Mouse (Mus musculus) cerebral cortex, adult 2 months (tissue): Measurements from ENCODE around the gene Galnt2.

Experiments
- WGBS: fragments of 180-500 bp; shearing (Covaris S2); methylation state at CpG from one replicate; pipeline ENCODE4 v1.1.7; 2018; 5-methylcytosine and 5-hydroxymethylcytosine counted together

The Galnt2 gene

GRCm38 (mm10) chr8:124290911-124291691 lies 59.9 kb downstream of the Galnt2 start:
- 70% methylated on average over 9 of the region's 9 CpGs for WGBS

DNA sequence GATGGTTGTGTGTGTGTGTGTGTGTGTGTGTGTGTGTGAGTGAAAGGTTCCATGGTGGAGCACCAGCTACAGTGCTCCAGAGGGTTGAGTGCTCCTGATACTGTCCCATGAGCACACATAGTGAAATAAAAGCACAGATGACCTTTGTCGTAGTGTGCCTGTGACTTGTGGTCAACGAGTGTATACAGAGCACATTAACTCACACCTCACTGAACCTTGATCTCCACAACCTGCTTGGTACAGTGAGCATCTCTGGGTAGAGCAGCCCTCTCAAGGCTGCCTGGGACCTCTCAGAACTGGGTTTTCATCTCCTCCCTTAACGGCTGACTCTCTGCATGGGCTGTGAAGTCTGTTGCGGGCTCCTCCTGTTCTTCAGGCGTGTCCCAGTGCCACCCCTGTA lies 60.5 kb downstream of the Galnt2 start:
- 87% methylated on average over 5 of the region's 5 CpGs for WGBS

GRCm38 (mm10) chr8:124292965-124293364 lies 61.8 kb downstream of the Galnt2 start:
- WGBS: 46% methylated on average over 9 of the region's 9 CpGs

- WGBS: 53% methylated on average over 6 of the region's 6 CpGs
Measured at GRCm38 (mm10) chr8:124294425-124294824, 63.2 kb downstream of the Galnt2 start.

DNA sequence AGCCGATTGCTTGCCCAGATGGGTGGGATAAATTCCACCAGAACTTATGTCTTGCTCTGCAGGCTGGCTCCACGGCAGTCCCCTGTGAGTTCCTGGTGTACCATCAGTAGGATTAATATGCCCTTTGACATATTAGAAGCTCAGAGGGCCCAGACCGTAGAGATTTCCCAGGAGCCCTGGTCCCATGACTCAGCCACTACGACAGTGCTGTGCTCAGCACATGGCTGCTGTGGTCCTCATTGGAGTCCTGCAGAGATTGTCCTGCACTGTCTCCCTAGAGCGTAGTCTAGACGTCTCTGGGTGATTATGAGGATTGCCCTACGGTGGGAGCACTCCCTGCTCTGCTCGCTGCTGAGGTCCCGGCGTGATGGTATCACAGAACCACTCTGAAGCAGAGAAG lies 63.7 kb downstream of the Galnt2 start:
- 80% methylated on average over 10 of the region's 10 CpGs for WGBS

DNA sequence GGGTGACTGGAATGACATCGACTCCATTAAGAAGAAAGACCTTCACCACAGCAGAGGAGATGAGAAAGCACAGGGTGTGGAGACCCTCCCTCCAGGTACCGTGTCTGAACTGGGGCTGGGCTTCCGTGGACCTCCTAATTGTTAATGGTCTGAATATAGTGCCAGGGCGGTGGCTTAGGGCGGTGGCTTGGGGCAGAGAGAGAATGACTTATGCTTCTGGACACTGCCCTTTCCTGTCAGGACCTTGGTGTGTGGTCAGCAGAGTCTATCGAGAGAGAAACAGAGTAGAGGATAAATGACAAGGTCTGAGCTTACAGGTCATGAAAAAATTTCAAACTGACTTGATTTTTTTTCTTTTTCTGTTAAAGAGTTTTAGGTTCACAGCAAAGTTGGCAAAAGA lies 64.2 kb downstream of the Galnt2 start:
- WGBS: 93% methylated on average over 6 of the region's 6 CpGs

- 84% methylated on average over 4 of the region's 4 CpGs for WGBS
Measured at GRCm38 (mm10) chr8:124301512-124301911, 70.3 kb downstream of the Galnt2 start.

GRCm38 (mm10) chr8:124301935-124302555 lies 70.9 kb downstream of the Galnt2 start:
- WGBS: 47% methylated on average over 7 of the region's 7 CpGs

GRCm38 (mm10) chr8:124303211-124303902 lies 72.2 kb downstream of the Galnt2 start:
- WGBS: 89% methylated on average over 15 of the region's 15 CpGs

- 76% methylated on average over 4 of the region's 4 CpGs for WGBS
Measured at GRCm38 (mm10) chr8:124304141-124304540, 73.0 kb downstream of the Galnt2 start.

DNA sequence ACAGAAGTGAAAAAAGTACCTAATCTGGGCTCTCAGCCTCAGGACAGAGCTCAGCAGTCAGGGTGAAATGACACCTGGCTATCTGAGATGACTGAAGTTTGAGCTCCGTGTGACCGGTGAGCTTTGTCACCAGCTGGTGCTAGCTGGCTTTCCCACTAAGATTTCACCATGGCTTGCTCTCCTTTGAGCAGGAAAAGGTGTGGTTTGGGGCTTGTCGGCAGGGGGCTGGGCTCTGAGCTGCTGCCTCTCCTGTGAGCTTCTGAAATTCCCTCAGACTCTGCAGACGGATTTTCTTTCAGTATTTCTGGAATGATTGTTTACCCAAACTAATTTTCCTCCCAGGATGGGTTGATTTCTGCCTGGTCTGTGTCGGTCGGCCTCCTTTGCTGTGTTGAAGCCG lies 75.4 kb downstream of the Galnt2 start:
- WGBS: 63% methylated on average over 7 of the region's 7 CpGs

GRCm38 (mm10) chr8:124307700-124308099 lies 76.5 kb downstream of the Galnt2 start:
- 88% methylated on average over 10 of the region's 10 CpGs for WGBS

DNA sequence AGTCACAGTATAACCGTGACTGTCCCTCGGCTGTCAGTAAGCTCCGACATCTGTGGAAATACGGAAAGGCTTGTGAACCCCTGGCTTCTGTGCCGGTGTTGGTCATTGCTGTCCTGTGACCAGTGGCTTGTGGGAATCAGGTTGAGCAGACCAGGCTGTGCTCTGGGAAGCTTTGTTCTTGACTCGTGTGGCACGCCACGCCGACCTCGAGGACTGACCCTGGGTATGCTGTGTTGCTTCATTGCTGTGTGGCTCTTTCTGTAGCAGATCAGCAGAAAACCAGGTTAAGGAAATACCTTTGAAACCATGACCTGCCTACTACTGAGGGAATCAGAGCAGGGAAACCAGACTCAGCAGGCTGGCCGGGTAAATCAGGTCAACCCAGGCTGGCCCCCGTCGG lies 79.3 kb downstream of the Galnt2 start:
- WGBS: 95% methylated on average over 13 of the region's 13 CpGs

DNA sequence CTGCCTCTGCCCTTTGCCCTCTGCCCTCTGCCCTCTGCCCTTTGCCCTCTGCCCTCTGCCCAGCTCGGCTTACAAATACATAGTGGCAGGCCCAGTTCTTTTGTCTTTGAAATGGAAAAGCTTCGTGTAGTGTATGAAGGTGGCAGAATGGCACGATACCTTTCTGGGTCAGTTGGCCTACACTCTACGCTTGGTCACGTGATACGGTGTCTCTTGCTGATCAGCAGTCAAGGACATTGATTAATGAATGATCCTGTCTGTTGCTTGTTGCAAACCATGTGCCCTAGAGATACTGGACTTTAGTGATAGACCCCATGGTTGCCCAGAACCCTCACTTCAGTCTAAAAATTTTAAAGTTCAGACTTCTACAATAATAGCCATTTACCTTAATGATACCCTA lies 79.9 kb downstream of the Galnt2 start:
- 90% methylated on average over 6 of the region's 6 CpGs for whole genome bisulfite sequencing

DNA sequence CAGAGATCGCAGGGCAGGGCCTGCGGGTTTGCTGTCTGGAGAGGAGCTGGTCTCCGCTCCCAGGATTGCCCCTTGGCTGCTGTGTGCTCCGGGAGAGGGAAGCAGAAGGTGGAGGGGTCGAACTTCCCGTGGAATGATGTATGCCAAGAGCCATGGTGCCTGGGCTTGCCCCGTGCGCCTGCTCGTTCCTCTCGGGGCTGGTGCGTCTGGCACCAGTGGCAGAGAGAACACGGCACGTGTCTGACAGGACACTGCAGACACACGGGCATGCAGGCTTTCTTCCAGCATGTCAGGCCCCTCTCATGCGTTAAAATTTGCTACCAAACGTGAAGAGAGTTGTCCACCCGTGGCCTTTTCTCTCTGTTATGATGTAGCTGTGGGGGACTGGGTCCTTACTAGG lies 80.5 kb downstream of the Galnt2 start:
- WGBS: 79% methylated on average over 17 of the region's 17 CpGs

GRCm38 (mm10) chr8:124312228-124312627 lies 81.0 kb downstream of the Galnt2 start:
- WGBS: 94% methylated on average over 10 of the region's 10 CpGs

- 46% methylated on average over 10 of the region's 10 CpGs for WGBS
Measured at GRCm38 (mm10) chr8:124314803-124315202, 83.6 kb downstream of the Galnt2 start.

- WGBS: 56% methylated on average over 12 of the region's 12 CpGs
Measured at GRCm38 (mm10) chr8:124316466-124317136, 85.4 kb downstream of the Galnt2 start.

- 61% methylated on average over 8 of the region's 8 CpGs for WGBS
Measured at GRCm38 (mm10) chr8:124317191-124317682, 86.0 kb downstream of the Galnt2 start.

GRCm38 (mm10) chr8:124317821-124318220 lies 86.6 kb downstream of the Galnt2 start:
- WGBS: 69% methylated on average over 6 of the region's 6 CpGs

DNA sequence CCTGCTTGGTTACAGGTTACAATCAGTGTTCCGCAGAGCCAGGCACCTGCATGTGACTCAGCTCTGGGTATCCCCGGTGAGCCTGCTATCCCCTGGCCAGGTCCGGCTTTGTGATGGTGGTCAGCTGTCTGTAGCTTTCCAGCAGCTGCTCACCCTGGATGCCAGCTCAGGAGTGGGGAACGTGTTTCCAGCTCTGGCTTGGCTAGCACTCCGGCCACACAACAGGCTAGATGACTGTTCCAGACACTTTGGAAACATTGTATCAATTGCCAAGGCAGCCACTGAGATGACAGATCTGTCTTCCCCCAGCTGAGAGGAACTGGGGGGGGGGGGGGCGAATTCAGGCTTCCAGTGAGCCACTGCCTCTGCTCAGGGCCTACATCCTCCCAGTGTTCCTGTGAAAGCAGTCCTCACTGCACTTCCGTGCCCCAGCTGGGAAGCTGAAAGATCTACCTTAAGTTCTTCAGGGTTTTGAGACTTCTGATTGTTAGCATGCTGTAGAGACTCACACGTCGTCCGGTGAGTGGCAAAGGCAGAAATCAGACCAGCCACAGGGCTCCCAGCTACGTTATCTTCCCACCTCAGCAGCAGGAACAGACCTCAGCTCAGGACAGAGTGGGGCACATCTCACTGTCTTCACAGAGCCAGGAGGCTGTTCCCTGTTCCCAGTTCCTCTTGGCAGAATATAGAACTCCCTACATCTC lies 87.6 kb downstream of the Galnt2 start:
- 51% methylated on average over 11 of the region's 11 CpGs for WGBS

DNA sequence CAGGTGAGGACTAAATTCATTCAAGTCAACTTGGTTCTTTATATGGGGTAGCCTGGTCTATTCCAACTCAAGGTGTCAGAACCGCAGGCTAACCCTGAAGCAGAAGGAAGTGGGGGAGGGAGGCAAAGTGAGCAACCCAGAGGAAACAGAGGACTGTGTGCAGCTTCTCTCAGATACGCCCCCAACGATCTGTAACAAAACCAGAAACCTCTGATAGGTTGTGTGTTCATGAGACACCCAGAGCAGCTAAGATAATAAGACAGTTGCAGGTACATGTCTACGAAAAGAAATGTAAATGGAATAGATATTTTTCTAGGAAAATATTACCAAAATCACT lies 88.1 kb downstream of the Galnt2 start:
- WGBS: 79% methylated on average over 4 of the region's 4 CpGs
